In the genomic region with DNA sequence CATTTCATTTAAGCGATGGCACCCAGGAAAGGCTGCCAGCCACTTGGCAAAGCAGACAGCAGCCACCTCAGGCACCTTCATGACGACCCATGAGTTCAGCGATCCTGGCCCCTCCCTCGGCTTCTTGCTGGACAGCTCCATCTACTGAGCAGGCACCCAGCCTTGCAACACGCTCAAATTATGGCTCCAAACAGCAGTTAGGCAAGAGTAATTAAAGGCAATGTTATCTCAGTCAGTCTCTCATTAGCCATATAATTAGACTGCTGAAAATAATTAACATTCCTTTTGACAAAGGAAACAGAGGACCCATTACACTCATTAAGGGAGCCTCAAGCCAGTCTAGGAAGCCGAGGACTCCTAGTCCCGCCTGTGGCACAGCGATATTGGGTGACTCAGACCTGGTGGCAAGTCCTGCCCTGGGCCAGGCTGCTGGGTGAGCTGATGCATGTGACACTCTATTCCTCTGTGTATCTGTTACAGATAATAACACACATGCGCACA, we compare ENCODE assay signal across 8 mouse cellular contexts. TPM values are rescaled to one million over a fixed set of nuclear protein-coding genes. Genes with fewer than 3 reads are reported as not detected.
A peak's percentile ranks its signal among the peaks of the same experiment; 100 is the strongest.
DNase-seq lines count a peak whose midpoint lies in the region; ATAC-seq and TF ChIP-seq lines count a peak whose summit lies in the region.

No protein-coding gene starts in this region.

- H3K9ac ChIP-seq in forebrain, embryonic 11.5 days (ENCODE audit: low read length), result no peak overlapping the region
- no peak overlapping the region for H3K9ac ChIP-seq in lung, postnatal 0 days (replicated peaks; ENCODE audit: low read depth)
- no peak overlapping the region for H3K9ac ChIP-seq in neural tube, embryonic 13.5 days

- DNase-seq in forebrain, embryonic 11.5 days (ENCODE audit: low spot score), result peak; percentile 62
- no peak for DNase-seq in forebrain, embryonic 10.5 days (ENCODE audit: extremely low spot score, low spot score)
- DNase-seq in lung, postnatal 0 days (ENCODE audit: low spot score), result peak; percentile 10
- DNase-seq in lung, postnatal 25 days (ENCODE audit: low spot score), result no peak
- peak; percentile 62 to 73 for DNase-seq in cerebellum, postnatal 14 days
- no peak for DNase-seq in spleen, postnatal 36 days (ENCODE audit: low spot score in 2 of 2)
- no peak for DNase-seq in testis, postnatal 10 days (ENCODE audit: low spot score)

- no peaks in the 10 kb centered on the region for H3K36me3 ChIP-seq in forebrain, embryonic 11.5 days (ENCODE audit: control insufficient read depth, insufficient read depth, low read length)
- no peaks in the 10 kb centered on the region for H3K36me3 ChIP-seq in forebrain, embryonic 10.5 days (replicated peaks)
- no peaks in the 10 kb centered on the region for H3K36me3 ChIP-seq in lung, postnatal 0 days (ENCODE audit: insufficient read depth, low read length)
- H3K36me3 ChIP-seq in neural tube, embryonic 13.5 days, result no peaks in the 10 kb centered on the region

- H3K9me3 ChIP-seq in forebrain, embryonic 11.5 days (ENCODE audit: control insufficient read depth, low read length), result no peaks in the 10 kb centered on the region
- no peaks in the 10 kb centered on the region for H3K9me3 ChIP-seq in forebrain, embryonic 10.5 days
- H3K9me3 ChIP-seq in lung, postnatal 0 days (ENCODE audit: low read length), result no peaks in the 10 kb centered on the region
- no peaks in the 10 kb centered on the region for H3K9me3 ChIP-seq in neural tube, embryonic 13.5 days

- H3K4me3 ChIP-seq in forebrain, embryonic 11.5 days (ENCODE audit: low read depth, low read length), result no peak overlapping the region
- no peak overlapping the region for H3K4me3 ChIP-seq in forebrain, embryonic 10.5 days
- no peak overlapping the region for H3K4me3 ChIP-seq in lung, postnatal 0 days (ENCODE audit: low read depth, low read length)
- no peak overlapping the region for H3K4me3 ChIP-seq in neural tube, embryonic 13.5 days

- peak; percentile 21; the same call in 1 of the 2 replicates for TF ChIP-seq CTCF in lung, postnatal 0 days (IDR thresholded peaks at IDR 0.05)

- 55% methylated on average over 9 of the region's 9 CpGs for WGBS in forebrain, embryonic 11.5 days
- WGBS in forebrain, embryonic 10.5 days, result 55% methylated on average over 9 of the region's 9 CpGs
- WGBS in lung, postnatal 0 days, result 59% methylated on average over 9 of the region's 9 CpGs
- 30% methylated on average over 9 of the region's 9 CpGs for WGBS in neural tube, embryonic 13.5 days

- no peak for TF ChIP-seq EP300 in lung, postnatal 0 days (IDR thresholded peaks at IDR 0.05)

- no peaks in the 10 kb centered on the region for H3K4me1 ChIP-seq in forebrain, embryonic 11.5 days (replicated peaks; ENCODE audit: control insufficient read depth, insufficient read depth, low read length)
- H3K4me1 ChIP-seq in forebrain, embryonic 10.5 days, result peaks cover 8% of the 10 kb centered on the region; the same call in 1 of the 2 replicates
- no peaks in the 10 kb centered on the region; the same call in 1 of the 2 replicates for H3K4me1 ChIP-seq in lung, postnatal 0 days (ENCODE audit: insufficient read depth, low read depth, low read length)
- H3K4me1 ChIP-seq in neural tube, embryonic 13.5 days (replicated peaks), result peaks cover 30% of the 10 kb centered on the region

- no peak overlapping the region for H3K4me2 ChIP-seq in forebrain, embryonic 11.5 days (ENCODE audit: low read depth, low read length, severe bottlenecking)
- H3K4me2 ChIP-seq in lung, postnatal 0 days (replicated peaks; ENCODE audit: low read depth, low read length), result no peak overlapping the region
- no peak overlapping the region for H3K4me2 ChIP-seq in neural tube, embryonic 13.5 days

- ATAC-seq in forebrain, embryonic 11.5 days (replicated peaks; ENCODE audit: low FRiP score), result peak; percentile 83
- ATAC-seq in lung, postnatal 0 days, result no peak
- ATAC-seq in neural tube, embryonic 13.5 days (ENCODE audit: low read depth), result peak; percentile 85

- H3K27ac ChIP-seq in forebrain, embryonic 11.5 days (ENCODE audit: low read depth, low read length), result no peak overlapping the region
- no peak overlapping the region for H3K27ac ChIP-seq in forebrain, embryonic 10.5 days
- no peak overlapping the region for H3K27ac ChIP-seq in lung, postnatal 0 days (ENCODE audit: low read length)
- peak overlapping the region; percentile 67 for H3K27ac ChIP-seq in neural tube, embryonic 13.5 days (replicated peaks)

- no peaks in the 10 kb centered on the region for H3K27me3 ChIP-seq in forebrain, embryonic 11.5 days (ENCODE audit: control insufficient read depth, insufficient read depth, low read length)
- no peaks in the 10 kb centered on the region for H3K27me3 ChIP-seq in forebrain, embryonic 10.5 days (ENCODE audit: poor library complexity, severe bottlenecking)
- no peaks in the 10 kb centered on the region for H3K27me3 ChIP-seq in lung, postnatal 0 days (replicated peaks; ENCODE audit: insufficient read depth, low read length)
- H3K27me3 ChIP-seq in neural tube, embryonic 13.5 days, result no peaks in the 10 kb centered on the region

RNA-seq across cellular contexts. Expression of gene Tmem229b, which starts 19.8 kb away (rescaled TPM):
- 7.3 and 7.9 TPM in 2 replicates for polyA plus RNA-seq in forebrain, embryonic 11.5 days (2014; fragmentation: Nextera tagmentation; extraction: Ambion mirVana)
- 3.2 and 5.0 TPM in 2 replicates for polyA plus RNA-seq in forebrain, embryonic 10.5 days (2016; fragmentation: Nextera tagmentation; extraction: Ambion mirVana)
- polyA plus RNA-seq in lung, postnatal 0 days (2015; fragmentation: Nextera tagmentation; extraction: Ambion mirVana), result 5.1 and 5.3 TPM in 2 replicates
- polyA plus RNA-seq in neural tube, embryonic 13.5 days (2015; fragmentation: Nextera tagmentation; extraction: Ambion mirVana), result 44.2 and 50.6 TPM in 2 replicates

RNA-seq across cellular contexts. Expression of gene Plekhh1, which starts 41.3 kb away (rescaled TPM):
- polyA plus RNA-seq in forebrain, embryonic 11.5 days (2014; fragmentation: Nextera tagmentation; extraction: Ambion mirVana), result 6.9 and 8.4 TPM in 2 replicates
- polyA plus RNA-seq in forebrain, embryonic 10.5 days (2016; fragmentation: Nextera tagmentation; extraction: Ambion mirVana), result 6.3 and 6.6 TPM in 2 replicates
- polyA plus RNA-seq in lung, postnatal 0 days (2015; fragmentation: Nextera tagmentation; extraction: Ambion mirVana), result 1.9 and 2.2 TPM in 2 replicates
- 3.6 and 4.4 TPM in 2 replicates for polyA plus RNA-seq in neural tube, embryonic 13.5 days (2015; fragmentation: Nextera tagmentation; extraction: Ambion mirVana)

Comparison
In these comparisons a context has a peak if more than half of its experiments do, and no peak if none do; other contexts are left out.
1. DNase-seq: peak in forebrain, embryonic 11.5 days (single experiment), lung, postnatal 0 days (single experiment) and cerebellum, postnatal 14 days (2 of 2); none in forebrain, embryonic 10.5 days (single experiment), lung, postnatal 25 days (single experiment), spleen, postnatal 36 days (0 of 2) and testis, postnatal 10 days (single experiment).